In genomic region chr12:78748113-78748512, GRCm38 (mm10) we compare ENCODE assay signal across 8 mouse cellular contexts. TPM values are rescaled to one million over a fixed set of nuclear protein-coding genes. Genes with fewer than 3 reads are reported as not detected.
A peak's percentile ranks its signal among the peaks of the same experiment; 100 is the strongest.
DNase-seq lines count a peak whose midpoint lies in the region; ATAC-seq and TF ChIP-seq lines count a peak whose summit lies in the region.

No protein-coding gene starts in this region.

- no peaks in the 10 kb centered on the region for H3K36me3 ChIP-seq in heart, embryonic 11.5 days (ENCODE audit: control insufficient read depth, insufficient read depth, low read length)
- no peaks in the 10 kb centered on the region for H3K36me3 ChIP-seq in E14TG2a.4 (ENCODE audit: insufficient read depth, low read length)
- no peaks in the 10 kb centered on the region for H3K36me3 ChIP-seq in liver, embryonic 15.5 days (replicated peaks)

- intact Hi-C loops in heart, postnatal 25 days (cut with DNase I): loop anchor here (2.0 to 5.0 kb wide), 2 partner anchors 115 to 521 kb away; partner anchors contain the start of gene Gphn

- H3K27ac ChIP-seq in heart, embryonic 11.5 days (ENCODE audit: low read depth, low read length): no peak overlapping the region
- H3K27ac ChIP-seq in liver, embryonic 15.5 days (replicated peaks): no peak overlapping the region; the same call in 1 of the 2 replicates
- no peak overlapping the region for H3K27ac ChIP-seq in olfactory bulb, adult 2 months (ENCODE audit: insufficient read depth, low read depth, low read length)

- TF ChIP-seq POLR2A in olfactory bulb, adult 2 months (IDR thresholded peaks at IDR 0.05; ENCODE audit: insufficient read depth, low read depth, low read length): no peak

- peak overlapping the region; percentile 94 for H3K4me3 ChIP-seq in heart, embryonic 11.5 days (ENCODE audit: low read depth, low read length)
- H3K4me3 ChIP-seq in E14TG2a.4 (replicated peaks; ENCODE audit: low read length): peak overlapping the region; percentile 80
- peak overlapping the region; percentile 87 for H3K4me3 ChIP-seq in liver, embryonic 15.5 days (replicated peaks)
- peak overlapping the region; percentile 76 for H3K4me3 ChIP-seq in olfactory bulb, adult 2 months (ENCODE audit: insufficient read depth, low read depth, low read length)

- TF ChIP-seq CTCF in E14TG2a.4 (conservative IDR thresholded peaks at IDR 0.05; ENCODE audit: low read length): no peak
- TF ChIP-seq CTCF in olfactory bulb, adult 2 months (IDR thresholded peaks at IDR 0.05; ENCODE audit: insufficient read depth, low read depth, low read length): no peak

- H3K4me2 ChIP-seq in heart, embryonic 11.5 days: peak overlapping the region; percentile 77
- peak overlapping the region; percentile 98 for H3K4me2 ChIP-seq in liver, embryonic 15.5 days

- DNase-seq in heart, postnatal 25 days (ENCODE audit: low spot score): no peak
- peak; percentile 46 for DNase-seq in embryo, embryonic 11 days
- peak; percentile 14 for DNase-seq in heart, postnatal 4 days
- no peak for DNase-seq in cerebellum, adult 11 months

- H3K9me3 ChIP-seq in heart, embryonic 11.5 days (replicated peaks; ENCODE audit: control insufficient read depth, low read length): no peaks in the 10 kb centered on the region
- H3K9me3 ChIP-seq in E14TG2a.4 (ENCODE audit: low read length): no peaks in the 10 kb centered on the region
- no peaks in the 10 kb centered on the region for H3K9me3 ChIP-seq in liver, embryonic 15.5 days (replicated peaks)

- ATAC-seq in heart, embryonic 11.5 days (replicated peaks; ENCODE audit: insufficient number of reproducible peaks, low FRiP score, low TSS enrichment): no peak
- ATAC-seq in liver, embryonic 15.5 days (ENCODE audit: insufficient read depth): peak; percentile 40

- peak overlapping the region; percentile 71 for H3K9ac ChIP-seq in heart, embryonic 11.5 days (ENCODE audit: low read depth, low read length)
- H3K9ac ChIP-seq in liver, embryonic 15.5 days: peak overlapping the region; percentile 73

- no peaks in the 10 kb centered on the region for H3K27me3 ChIP-seq in heart, embryonic 11.5 days (ENCODE audit: control insufficient read depth, insufficient read depth, low read length)
- H3K27me3 ChIP-seq in E14TG2a.4 (ENCODE audit: insufficient read depth, low read length): peaks cover 18% of the 10 kb centered on the region
- no peaks in the 10 kb centered on the region for H3K27me3 ChIP-seq in liver, embryonic 15.5 days

- H3K4me1 ChIP-seq in heart, embryonic 11.5 days (ENCODE audit: control insufficient read depth, insufficient read depth, low read length): 0 out of 2 replicates have a peak, but pooled peaks cover 4% of the 10 kb centered on the region
- H3K4me1 ChIP-seq in E14TG2a.4 (replicated peaks; ENCODE audit: low read depth, low read length): peaks cover 14% of the 10 kb centered on the region
- H3K4me1 ChIP-seq in liver, embryonic 15.5 days (replicated peaks): peaks cover 14% of the 10 kb centered on the region
- H3K4me1 ChIP-seq in olfactory bulb, adult 2 months (ENCODE audit: control insufficient read depth, insufficient read depth, low read length): no peaks in the 10 kb centered on the region; the same call in 1 of the 2 replicates

- under 1% methylated on average over 10 of the region's 10 CpGs for WGBS in heart, embryonic 11.5 days (ENCODE audit: insufficient replicate concordance)
- WGBS in liver, embryonic 15.5 days (ENCODE audit: insufficient replicate concordance): under 1% methylated on average over 10 of the region's 10 CpGs
- under 1% methylated on average over 10 of the region's 10 CpGs for WGBS in olfactory bulb, adult 2 months

RNA-seq across cellular contexts. Expression of gene Mpp5, which starts 0.6 kb away (rescaled TPM):
- polyA plus RNA-seq in heart, embryonic 11.5 days (2014; fragmentation: Nextera tagmentation; extraction: Ambion mirVana): 19.7 and 24.3 TPM in 2 replicates
- 10 to 100 TPM; 14.1 to 17.1 TPM for total RNA-seq in heart, postnatal 25 days (2021)
- 10 to 100 TPM; 18.4 to 23.8 TPM for total RNA-seq in heart, postnatal 4 days (2021)
- 6.9 and 7.9 TPM in 2 replicates for polyA plus RNA-seq in liver, embryonic 15.5 days (2015; fragmentation: Nextera tagmentation; extraction: Ambion mirVana)
- not detected in 2 replicates for polyA plus RNA-seq in olfactory bulb, adult 2 months (2012; ENCODE audit: insufficient read depth, insufficient read length, low replicate concordance, missing spikeins)

RNA-seq across cellular contexts. Expression of gene Fam71d, which starts 56.8 kb away (rescaled TPM):
- not detected in 2 replicates for polyA plus RNA-seq in heart, embryonic 11.5 days (2014; fragmentation: Nextera tagmentation; extraction: Ambion mirVana)
- not detected for total RNA-seq in heart, postnatal 25 days (2021)
- 1 to 10 TPM in 1 of 2 experiments, not detected in 1; 1.0 TPM for total RNA-seq in heart, postnatal 4 days (2021)
- polyA plus RNA-seq in liver, embryonic 15.5 days (2015; fragmentation: Nextera tagmentation; extraction: Ambion mirVana): not detected in 2 replicates
- not detected in 2 replicates for polyA plus RNA-seq in olfactory bulb, adult 2 months (2012; ENCODE audit: insufficient read depth, insufficient read length, low replicate concordance, missing spikeins)

Comparison
In these comparisons a context has a peak if more than half of its experiments do, and no peak if none do; other contexts are left out.
1. DNase-seq: peak in embryo, embryonic 11 days (single experiment) and heart, postnatal 4 days (single experiment); none in heart, postnatal 25 days (single experiment) and cerebellum, adult 11 months (single experiment).
2. Peak in every context shown above with its lines, with median percentiles within 50 percentile points of each other: H3K4me3 ChIP-seq.